ENCODE assay signal across 16 mouse cellular contexts in genomic region chr1:125345854-125346253, GRCm38 (mm10).
"Had no signal": no experiment of that assay in that cellular context is flagged by ENCODE, and none has a peak within 500 bp of the region (broad histone marks: within the 10 kb centered on the region; RNA-seq: fewer than 3 reads in every experiment).

No protein-coding gene starts in this region.

- H3K9me3 ChIP-seq: neural tube, embryonic 15.5 days; stomach, embryonic 15.5 days had no signal

- H3K36me3 ChIP-seq: neural tube, embryonic 12.5 days; neural tube, embryonic 13.5 days; neural tube, embryonic 15.5 days; stomach, embryonic 15.5 days had no signal

- DNase-seq: retina, postnatal 1 day; right cerebral cortex, adult 18-20 months; right cerebral cortex, postnatal 14 days; right cerebral cortex, postnatal 25 days; right cerebral cortex, postnatal 4 days; spleen, adult 18-20 months; thymus, adult 18-20 months; thymus, adult 2 months; thymus, postnatal 14 days; thymus, postnatal 25 days; thymus, postnatal 4 days had no signal

- H3K27ac ChIP-seq: neural tube, embryonic 12.5 days; neural tube, embryonic 13.5 days; neural tube, embryonic 15.5 days; stomach, embryonic 15.5 days; stomach, postnatal 0 days had no signal

- H3K27me3 ChIP-seq: neural tube, embryonic 12.5 days; neural tube, embryonic 13.5 days; neural tube, embryonic 15.5 days; stomach, embryonic 15.5 days had no signal

- H3K4me1 ChIP-seq: neural tube, embryonic 12.5 days; neural tube, embryonic 13.5 days; neural tube, embryonic 15.5 days; stomach, embryonic 15.5 days had no signal

- H3K4me3 ChIP-seq: neural tube, embryonic 12.5 days; neural tube, embryonic 13.5 days; neural tube, embryonic 15.5 days; stomach, embryonic 15.5 days had no signal
